Mouse (Mus musculus) cerebellum, postnatal 14 days (tissue): ENCODE measurements at regions not wholly inside any gene's neighbourhood (a gene's known extent, or its start where the extent isn't known, plus 50 kb on each side); places are given as distances from the start of the nearest gene placed in this dataset.

ENCODE experiments used
- DNase-seq, 2 experiments: peaks; one replicate each; pipeline ENCODE4 v3.0.0; 2021; ENCODE audit warnings: mixed read lengths in 2 of 2

DNA sequence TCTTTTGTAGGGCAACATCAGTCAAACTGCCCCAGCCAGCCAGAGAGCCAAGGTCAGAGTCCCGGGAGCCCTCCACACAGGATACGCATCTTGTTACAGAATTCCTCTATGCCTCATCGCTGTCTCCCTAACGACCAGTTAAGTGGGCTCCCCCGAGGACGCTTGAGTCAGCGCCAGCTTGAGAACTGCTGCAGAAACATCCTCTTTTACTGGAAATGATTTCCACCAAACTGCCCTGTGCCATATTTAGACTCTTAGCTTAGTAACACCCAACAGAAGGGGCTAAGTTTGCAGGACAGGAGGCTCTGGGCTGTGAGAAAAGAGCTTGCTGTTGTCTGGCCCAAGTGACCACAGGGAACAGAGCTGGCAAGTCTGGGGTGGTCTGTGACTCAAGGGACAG is 357.0 kb downstream of the Setd4 start:
- peak; percentile 13 to 30 for DNase-seq

DNA sequence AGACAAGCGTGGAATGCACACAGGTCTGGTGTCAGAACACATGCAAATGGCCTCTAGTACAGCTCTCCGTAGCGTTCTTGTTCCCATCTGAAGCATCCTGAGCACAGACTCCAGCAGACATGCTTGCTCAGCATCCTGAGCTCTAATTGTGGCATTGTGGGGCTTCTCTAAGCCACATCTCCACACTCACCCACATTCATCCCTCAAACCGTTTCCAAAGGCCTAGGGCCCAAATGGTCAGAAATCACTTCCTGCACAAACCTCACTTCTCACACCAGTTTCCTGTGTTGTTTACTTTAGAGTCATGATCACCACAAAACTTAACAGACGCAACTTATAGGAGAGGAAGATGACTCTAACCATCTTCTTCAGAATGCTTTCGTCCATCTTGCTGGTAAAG is 358.1 kb downstream of the Setd4 start:
- no peak for DNase-seq

DNA sequence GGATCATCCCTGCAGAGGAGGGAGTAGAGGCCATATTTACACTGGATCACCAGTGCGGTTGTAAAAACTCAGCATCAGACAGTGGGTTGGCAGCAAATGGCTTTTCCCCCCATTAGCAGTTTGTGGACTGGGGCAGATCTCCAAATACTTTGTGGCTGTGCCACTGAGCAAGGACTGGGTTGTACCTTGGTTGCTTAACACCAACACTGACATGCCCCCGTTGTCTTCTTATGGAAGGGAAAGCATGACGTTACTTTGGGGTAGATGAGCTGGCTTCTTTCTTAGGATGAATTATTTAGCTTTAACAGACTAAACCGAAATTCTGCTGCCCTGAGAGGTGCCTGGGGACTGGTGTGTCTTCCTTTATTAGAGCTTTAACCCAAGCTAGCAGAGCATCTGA is 365.0 kb downstream of the Setd4 start:
- DNase-seq: no peak

DNA sequence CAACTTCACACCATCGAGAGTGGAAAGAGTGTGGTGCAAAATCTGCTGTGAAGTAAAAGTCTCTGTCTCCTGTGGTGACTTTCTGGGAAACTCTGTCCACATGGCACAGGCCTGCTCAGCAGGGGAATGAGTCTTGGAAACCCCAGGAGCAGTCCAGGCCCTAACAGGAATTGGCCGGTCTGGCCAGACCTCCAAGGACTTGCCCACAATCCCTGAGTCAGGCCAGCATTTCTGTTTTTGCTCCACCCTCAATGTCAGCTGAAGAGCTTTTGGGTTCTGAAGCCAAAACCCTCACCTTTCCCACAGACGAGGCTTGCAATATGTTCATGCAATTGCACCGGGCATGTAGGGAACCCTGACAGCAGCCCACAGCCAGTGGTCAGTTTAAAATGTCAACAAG is 365.5 kb downstream of the Setd4 start:
- no peak for DNase-seq

DNA sequence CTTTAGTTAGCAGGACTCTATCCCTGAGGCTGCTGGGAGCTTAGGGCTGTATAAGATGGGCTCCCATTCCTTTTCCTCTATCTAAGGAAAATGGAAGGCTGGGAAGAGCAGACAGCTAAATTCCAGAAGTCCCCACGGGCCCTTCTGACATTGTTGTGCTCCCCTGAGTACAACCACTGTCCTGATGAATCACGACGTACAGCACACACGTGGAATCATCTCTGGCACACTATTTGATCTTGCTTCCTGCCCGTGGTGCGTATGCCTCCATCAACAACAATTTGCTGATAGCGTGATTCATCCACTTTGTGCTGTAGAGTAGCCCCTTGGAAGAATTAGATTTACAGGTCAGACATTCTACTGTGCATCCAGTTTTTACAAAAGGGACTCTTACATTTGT is 378.2 kb downstream of the Setd4 start:
- no peak for DNase-seq

DNA sequence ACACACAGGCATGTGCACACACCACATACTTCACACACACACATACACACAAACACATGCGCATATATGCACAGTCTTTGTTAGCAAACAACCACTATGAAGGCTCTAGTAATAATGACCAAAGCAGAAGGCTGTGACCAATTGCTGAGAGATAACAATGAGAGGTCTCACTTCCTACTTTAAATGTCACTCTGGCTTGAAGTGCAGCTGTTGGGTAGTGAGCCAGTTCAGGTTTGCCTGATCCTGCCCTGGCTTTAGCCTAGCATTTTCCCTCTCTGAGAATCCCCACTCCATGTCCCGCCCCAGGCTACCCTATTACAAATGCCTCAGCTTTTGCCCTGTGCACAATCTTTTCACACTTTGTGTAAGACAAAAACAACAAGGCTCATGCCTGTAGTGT is 378.7 kb downstream of the Setd4 start:
- DNase-seq: no peak

DNA sequence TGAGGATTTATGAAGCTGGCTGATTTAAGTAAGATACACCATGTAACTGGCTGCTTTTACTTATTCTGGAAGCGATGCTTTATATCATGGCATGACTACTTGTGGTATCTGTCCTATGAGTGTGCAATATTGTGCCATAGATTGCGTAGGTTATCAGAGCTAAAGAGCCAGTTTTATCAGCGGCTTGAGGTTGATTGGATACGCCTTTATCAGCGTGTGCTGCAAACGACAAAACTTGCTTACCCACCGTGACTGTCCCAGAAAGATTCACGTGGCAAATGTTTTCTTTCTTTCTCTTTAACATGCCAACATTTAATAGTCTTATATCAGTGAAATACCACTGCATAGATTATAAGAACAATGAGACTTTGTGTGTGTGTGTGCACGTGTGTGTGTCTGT is 384.1 kb downstream of the Setd4 start:
- DNase-seq: no peak

DNA sequence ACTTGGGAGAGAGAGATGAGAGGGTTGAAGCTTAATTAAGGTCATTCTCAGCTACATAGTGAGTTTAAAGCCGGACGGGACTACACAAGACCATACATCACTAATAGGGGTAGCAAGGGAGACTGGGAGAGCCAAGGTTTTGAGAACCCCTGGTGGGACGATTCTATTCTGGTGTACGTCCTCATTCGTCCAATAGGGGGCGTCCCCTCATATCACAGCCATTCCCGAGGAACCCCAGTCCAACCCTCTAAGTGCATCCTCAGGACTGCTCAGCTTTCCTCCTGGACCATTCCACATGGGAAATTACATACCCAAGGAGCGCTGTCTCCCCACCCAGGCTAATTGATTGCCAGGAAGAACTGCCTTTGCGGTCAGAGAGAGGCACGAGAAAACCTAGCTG is 385.5 kb downstream of the Setd4 start:
- DNase-seq: peak in 1 of 2 experiments; percentile 11

DNA sequence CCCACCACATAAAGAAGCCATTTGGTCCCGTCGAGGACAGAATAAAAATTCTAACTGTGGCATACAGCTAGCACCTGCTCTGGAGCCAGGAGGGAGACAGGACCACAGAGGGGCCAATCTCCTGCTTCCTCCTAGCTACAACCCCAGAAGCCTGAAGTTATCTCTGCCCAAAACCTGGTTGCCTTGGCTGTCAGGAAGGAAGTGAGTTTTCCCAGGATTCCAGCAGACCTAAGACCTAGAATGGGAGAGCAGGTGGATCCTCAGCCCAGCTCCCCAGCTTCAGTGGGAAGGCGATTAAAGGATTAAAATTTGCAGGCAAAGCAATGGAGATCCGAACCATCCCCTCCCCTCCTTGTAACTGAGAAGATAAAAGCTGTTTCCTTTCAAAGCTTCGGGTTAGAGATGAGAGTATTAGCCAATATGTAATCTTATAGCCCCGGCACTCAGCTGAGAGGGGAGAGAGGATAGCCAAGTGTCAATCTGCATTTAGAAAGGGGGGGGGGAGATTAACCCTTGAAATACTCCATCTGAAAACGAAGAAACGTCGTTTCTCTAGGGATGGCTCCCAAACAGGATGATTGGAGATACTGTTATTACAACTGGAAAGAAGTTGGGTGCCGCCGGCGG is 386.1 kb downstream of the Setd4 start:
- DNase-seq: no peak

DNA sequence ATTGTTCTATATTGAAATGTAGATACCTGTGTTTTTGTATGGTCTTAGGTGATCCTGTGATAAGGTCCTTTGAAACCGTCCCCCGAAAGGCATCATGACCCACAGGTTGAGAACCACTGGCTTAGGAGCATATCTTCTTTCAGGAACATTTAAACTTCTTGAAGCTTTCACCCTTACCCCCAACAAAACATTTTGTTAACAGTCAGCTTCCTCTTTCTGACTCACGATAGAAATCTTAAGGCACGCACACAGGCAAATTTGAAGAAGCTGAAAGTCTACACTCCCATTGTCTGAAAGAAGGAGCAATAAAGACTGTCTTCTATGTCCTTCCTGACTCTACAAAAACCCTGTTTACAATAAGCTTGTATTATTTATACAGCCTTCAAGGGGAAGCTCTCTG is 388.2 kb downstream of the Setd4 start:
- no peak for DNase-seq

DNA sequence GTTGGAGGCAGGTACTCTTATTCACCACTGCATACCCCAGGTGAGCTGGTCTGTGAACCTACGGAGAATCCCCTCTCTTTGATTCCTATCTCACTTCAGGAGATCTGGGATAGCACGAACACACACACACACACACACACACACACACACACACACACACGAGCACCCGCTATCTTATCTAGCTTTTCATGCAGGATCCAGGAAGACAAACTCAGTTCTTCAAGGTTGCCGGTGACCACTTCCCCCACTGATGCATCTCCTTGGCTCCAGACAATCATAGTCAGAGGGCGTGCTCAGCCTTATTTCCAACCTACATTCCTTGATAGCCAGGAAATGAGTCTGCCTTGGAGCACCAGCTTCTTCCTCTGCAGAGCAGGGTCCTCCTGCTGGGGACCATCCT is 387.7 kb upstream of the Runx1 start:
- no peak for DNase-seq

DNA sequence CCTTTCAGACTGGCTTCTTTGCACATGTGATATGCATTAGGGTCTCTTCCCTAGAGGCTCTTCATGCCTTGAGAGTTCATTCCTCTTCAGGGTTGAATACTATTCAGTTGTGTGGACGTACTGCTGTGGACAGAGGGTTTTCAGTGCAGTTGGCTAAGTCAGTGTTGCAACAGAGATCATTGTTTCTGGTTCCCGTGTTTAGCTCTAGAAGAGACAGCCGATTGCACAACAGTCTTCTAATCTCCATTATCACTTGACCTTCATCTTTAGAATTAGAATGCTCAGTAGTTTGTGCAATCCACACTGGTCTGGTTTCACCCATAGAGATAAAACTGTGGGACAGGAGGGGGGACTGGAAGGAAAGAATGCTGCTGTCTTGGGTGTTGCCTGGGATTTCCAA is 381.7 kb upstream of the Runx1 start:
- no peak for DNase-seq

DNA sequence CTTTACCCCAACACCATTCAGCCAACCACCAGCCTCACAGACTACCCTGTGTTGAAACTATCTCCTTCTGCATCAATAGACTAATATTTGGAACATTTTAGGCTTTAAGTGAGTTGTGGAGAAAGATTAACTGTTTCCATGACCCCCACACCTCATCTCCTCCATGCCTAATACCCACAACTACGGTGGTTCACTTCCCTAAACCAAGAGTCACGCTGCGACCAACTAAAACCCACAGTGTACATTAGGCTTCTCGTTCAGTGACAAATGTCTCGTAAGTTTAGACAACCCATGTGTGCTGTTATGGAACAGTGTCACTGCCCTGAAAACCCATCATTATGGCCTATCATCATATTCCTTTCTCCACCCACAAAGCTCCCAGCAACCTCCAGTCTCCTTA is 381.3 kb upstream of the Runx1 start:
- no peak for DNase-seq

DNA sequence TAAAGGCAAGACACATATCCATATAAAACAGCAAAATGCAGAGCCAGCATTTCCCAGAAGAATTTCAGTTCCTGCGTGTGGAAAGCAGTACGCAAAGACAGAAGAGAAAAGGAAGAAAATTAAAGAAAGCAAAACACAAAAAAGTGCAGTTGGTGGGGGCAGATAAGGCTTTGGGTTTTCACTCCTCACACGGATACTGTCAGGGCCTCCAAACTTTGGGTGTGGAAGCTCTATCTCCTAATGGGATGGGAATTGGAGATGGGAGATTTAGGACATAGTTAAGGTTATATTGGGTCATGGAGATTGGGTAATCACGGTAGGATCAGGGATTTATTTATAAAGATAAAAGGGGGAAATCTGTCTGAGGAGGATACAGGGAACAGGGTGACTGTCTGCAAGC is 380.4 kb upstream of the Runx1 start:
- no peak for DNase-seq

DNA sequence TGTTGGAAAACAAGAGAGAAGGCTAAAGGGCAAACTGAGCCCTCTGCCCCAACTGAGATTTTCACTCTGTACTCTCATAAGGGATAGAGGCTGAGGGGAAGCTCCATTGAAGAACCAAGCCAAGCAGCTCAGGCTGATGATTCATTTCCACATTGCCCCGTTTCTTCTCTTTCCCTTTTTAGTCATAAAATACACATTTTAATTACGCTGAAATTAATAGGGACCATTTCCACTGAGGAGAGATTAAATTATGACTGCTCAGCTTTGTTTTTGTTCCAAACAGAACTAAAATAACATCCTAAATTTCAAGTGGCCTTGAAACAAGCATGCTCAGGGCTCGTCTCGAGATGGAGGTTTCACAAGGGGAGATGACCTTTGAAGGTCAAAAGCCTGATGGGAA is 378.7 kb upstream of the Runx1 start:
- DNase-seq: no peak

DNA sequence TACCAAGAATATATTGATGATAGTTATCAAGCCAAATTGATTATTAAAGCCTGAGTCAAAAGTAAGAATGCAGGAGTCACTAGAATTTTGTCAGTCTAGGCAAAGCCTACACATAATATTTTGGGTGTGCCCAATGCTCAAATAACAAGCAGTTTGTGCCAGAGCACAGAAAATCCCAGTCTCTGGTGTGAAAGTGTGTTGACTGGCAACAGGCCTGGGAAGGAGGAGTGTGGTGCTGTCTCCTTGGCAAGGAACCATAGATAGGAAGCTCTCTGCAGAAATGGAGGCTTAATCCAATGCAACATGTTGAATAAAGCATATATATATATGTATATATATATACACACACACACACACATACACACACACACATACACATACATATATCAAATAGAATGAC is 376.6 kb upstream of the Runx1 start:
- DNase-seq: no peak

DNA sequence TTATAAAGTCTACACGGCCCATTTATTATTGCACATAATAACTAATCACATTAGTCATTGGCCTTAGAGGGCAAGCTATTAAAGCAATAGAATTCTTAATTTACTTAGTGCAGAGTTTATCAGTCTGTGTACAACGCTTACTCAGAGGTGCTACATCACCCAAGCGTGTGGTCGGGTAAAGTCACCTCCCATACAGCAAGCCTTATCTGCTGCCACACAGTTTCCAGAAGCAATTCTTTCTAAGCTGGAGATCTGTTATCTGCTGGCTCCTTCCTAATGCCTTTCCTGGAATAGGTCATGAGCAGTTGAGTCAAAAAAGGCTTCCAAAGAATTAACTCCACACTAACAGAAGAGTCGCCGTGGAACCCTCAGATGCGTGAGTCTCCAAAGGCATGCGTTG is 371.4 kb upstream of the Runx1 start:
- no peak for DNase-seq

DNA sequence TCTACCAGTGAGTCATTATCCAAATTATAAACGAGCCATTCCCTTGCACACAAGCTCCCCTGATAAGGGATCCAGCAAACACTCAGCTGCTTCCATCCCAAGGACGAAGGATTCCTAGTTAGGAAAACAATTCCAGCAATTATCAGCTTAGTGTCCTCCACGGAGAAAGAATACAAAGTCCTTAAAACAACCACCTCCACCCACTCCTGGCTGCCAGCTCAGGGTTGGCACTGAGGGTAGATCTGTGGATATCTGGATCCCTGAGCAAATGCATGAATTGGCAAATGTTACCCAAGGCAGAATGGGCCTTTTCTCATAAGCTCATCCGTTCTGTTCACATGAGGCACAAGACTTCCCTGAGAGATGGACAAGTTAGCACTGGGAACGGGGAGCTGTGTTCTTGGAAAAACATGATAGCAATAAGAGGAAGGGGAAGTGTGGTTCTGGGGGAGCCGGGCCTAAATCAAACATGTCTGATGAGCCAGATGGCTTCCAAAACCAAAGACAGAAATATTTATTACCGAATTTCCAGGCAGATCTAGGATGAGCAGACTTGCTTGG is 368.1 kb upstream of the Runx1 start:
- no peak for DNase-seq

DNA sequence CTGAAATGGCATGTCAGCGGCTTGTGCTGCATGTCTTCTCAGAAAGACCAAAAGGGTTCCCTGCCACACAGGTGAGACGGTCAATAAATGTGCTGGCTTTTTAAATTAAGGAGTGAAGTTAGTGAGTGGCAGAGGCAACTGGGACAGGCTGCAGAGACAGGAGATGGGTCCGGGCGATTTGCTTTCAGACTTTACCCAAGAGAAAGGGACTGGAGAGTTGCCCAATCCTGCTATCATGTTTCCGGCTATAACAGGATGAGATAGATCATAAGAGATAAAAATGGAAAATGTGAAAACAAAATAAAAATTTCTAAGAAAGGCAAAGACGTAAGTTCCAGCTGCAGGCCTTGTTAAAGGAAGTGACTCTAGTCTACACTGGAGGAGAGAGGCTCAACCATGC is 367.3 kb upstream of the Runx1 start:
- no peak for DNase-seq

DNA sequence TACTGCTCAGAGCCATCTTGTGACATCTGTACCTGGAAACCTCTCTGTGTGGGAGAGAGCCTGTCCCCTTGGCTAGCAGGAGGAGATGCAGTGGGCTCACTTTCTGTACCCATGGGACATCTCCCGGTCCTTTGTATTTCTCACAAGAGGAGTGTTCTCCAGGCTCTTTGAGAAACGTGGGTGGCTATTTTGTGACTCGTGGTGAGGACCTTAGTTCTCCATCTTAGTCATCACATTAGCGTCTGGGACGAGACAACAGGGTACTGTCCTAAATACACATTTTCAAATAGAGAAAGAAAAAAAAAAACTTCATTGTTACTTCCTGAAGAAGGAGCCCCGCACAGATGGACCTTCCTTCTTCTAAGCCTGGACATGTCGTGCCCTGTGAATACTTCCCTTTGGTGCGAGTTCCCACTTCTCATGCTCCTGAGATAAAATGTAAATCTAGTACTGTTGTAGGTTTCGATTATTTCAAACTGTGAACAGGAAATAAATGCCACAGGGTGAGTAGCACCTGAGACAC is 366.8 kb upstream of the Runx1 start:
- DNase-seq: no peak

DNA sequence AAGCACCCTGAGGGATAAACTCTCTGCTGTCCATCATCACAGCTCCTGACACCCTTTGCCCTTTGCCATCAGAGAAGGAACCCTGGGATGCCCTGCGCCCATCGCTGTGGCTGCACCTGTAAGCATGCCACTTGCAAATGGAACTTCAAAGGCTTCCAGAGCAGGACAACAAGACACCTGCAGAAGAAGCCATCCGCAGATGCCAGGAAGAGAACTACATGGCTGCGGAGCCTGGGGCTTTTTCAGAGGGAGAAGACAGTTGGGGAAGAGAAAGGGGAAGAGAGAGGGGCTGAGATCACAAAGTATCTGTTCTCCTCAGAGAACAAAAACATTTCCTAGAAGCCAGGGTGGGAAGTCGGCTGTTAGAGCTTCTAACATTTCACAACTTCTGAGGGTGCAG is 365.2 kb upstream of the Runx1 start:
- DNase-seq: no peak

DNA sequence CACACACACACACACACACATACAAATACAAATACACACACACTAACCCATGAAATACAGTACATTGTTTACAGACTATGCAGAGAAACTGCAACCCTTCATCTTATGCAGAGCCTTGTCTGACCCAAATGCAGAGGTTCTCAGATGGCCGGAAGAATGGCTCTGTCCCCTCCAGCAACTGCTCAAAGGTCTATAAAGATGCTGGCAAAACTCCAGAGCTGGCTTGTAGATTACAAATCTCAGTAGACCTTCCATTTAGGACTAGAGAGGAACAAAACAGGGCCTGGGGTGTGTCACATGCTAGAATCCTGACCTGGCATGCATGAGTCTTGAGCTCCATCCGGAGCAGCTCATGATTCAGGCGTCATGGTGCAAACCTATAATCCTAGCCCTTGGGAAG is 364.4 kb upstream of the Runx1 start:
- no peak for DNase-seq

DNA sequence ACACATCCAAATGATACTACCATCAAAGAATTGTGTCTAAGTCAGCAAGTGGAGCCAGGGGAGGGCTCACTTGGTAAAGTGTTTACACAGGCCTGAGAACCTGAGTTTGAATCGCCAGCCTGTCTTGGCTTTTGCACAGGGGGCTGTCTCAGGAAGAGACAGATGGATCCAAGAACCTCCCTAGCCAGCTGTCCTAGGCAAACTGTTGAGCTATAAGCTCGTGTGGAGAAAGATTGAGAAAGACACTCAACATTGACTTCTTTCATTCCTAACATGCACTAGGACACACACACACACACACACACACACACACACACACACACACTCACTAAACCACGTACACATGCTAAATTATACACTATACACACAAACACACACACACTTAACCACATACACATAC is 363.9 kb upstream of the Runx1 start:
- DNase-seq: no peak

DNA sequence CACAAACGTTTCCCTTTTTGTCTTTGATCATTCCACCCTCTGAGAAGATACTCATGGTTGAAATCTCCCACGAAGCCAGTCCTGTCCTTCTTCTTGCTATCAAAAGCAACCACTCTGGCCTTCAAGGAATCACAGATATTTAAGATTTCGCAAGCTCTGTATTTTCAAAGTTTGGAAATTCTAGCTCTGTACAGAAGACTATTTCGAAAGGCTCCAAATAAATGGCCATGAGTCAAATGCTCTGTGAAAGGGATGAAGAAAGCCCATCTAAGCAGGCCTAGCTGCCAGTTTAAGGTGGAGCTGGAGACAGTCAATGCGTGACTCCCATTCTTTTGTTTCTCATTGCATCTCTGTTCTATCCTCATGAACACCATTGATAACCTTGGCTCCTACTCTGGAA is 363.5 kb upstream of the Runx1 start:
- DNase-seq: no peak

DNA sequence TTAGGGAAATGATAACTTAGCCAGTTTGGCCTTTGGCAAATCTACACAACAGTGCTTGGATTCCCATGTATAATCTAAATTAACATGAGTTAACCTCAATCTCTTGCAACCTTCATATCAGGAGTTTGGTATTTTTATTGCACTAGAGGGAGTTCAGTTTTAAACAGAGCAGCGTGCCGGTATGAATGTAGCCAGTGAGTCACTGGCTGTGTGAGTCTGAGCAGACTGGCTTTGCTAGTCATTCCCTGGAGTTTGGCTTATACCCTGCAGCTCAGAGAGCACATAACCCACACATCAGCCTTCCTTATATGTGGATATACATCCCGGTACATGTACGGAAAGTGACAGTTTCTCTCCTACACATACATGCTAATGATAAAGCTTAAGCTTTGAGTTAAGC is 360.6 kb upstream of the Runx1 start:
- no peak for DNase-seq
